Mouse (Mus musculus) spleen, adult 2 months (tissue): ENCODE results near the gene Chmp4b.

Experiments
- CTCF ChIP-seq: fragments of 200-500 bp; IDR thresholded peaks from 2 replicates; pipeline ENCODE4 v1.5.1; 2011; ENCODE audit warnings: mild to moderate bottlenecking, inconsistent platforms; ENCODE audit not compliant: insufficient read depth, insufficient read length, insufficient replicate concordance; ENCODE audit errors: extremely low read depth
- POLR2A ChIP-seq: fragments of 200-500 bp; IDR thresholded peaks from 2 replicates; pipeline ENCODE4 v1.6.1; 2011; ENCODE audit warnings: low read depth, low read length, inconsistent platforms

GRCm38 (mm10) chr2:154731916-154732315 lies 80.4 kb downstream of the Chmp4b start:
- TF ChIP-seq POLR2A (no peak), CTCF (no peak)
